Mouse (Mus musculus) liver, embryonic 15.5 days (tissue): ENCODE results near the gene Hist1h2bj. TPM values are rescaled to one million over a fixed set of nuclear protein-coding genes. Genes with fewer than 3 reads are reported as not detected.

ENCODE experiments used
- ATAC-seq: fragments of 200-750 bp; cut with Nextera tagmentation; 2 replicates; pipeline ENCODE4 v1.8.0; 2017; ENCODE audit warnings: moderate number of reproducible peaks, mild to moderate bottlenecking, moderate library complexity; ENCODE audit not compliant: insufficient read depth
- H3K27ac ChIP-seq: fragments of 300-500 bp; sonication (generic); replicated peaks from 2 replicates; pipeline ENCODE4 v1.5.1; 2015; ENCODE audit warnings: mild to moderate bottlenecking, inconsistent platforms
- H3K27me3 ChIP-seq: fragments of 300-500 bp; sonication (generic); 2 replicates; pipeline ENCODE4 v1.6.1; 2015; ENCODE audit warnings: mild to moderate bottlenecking, inconsistent platforms
- H3K36me3 ChIP-seq: fragments of 300-500 bp; sonication (generic); replicated peaks from 2 replicates; pipeline ENCODE4 v1.6.1; 2015; ENCODE audit warnings: moderate library complexity, mild to moderate bottlenecking, inconsistent platforms
- H3K4me1 ChIP-seq: fragments of 300-500 bp; sonication (generic); replicated peaks from 2 replicates; pipeline ENCODE4 v1.6.1; 2015; ENCODE audit warnings: inconsistent platforms
- H3K4me2 ChIP-seq: fragments of 300-500 bp; sonication (generic); 2 replicates; pipeline ENCODE4 v1.6.1; 2015; ENCODE audit warnings: moderate library complexity, mild to moderate bottlenecking, inconsistent platforms
- H3K4me3 ChIP-seq: fragments of 300-500 bp; sonication (generic); replicated peaks from 2 replicates; pipeline ENCODE4 v1.5.1; 2015; ENCODE audit warnings: mild to moderate bottlenecking, inconsistent platforms
- H3K9ac ChIP-seq: fragments of 300-500 bp; sonication (generic); 2 replicates; pipeline ENCODE4 v1.6.1; 2015; ENCODE audit warnings: moderate library complexity, mild to moderate bottlenecking, inconsistent platforms
- H3K9me3 ChIP-seq: fragments of 300-500 bp; sonication (generic); replicated peaks from 2 replicates; pipeline ENCODE4 v1.6.1; 2016; ENCODE audit warnings: inconsistent platforms
- WGBS: fragments of 180-500 bp; shearing (Covaris S2); methylation state at CpG from one replicate; pipeline ENCODE4 v1.1.7; 2015; ENCODE audit warnings: mixed read lengths; ENCODE audit not compliant: insufficient replicate concordance; 5-methylcytosine and 5-hydroxymethylcytosine counted together
- polyA plus RNA-seq: library from polyadenylated mRNA; unstranded; fragments of >200 nt; fragmentation: Nextera tagmentation; extraction: Ambion mirVana; gene quantifications from 2 replicates; pipeline ENCODE4 v1.2.1, GENCODE M21; 2015

Hist1h2bj gene
- polyA plus RNA-seq, 1 experiment from 2014 or later: 17.5 TPM

DNA sequence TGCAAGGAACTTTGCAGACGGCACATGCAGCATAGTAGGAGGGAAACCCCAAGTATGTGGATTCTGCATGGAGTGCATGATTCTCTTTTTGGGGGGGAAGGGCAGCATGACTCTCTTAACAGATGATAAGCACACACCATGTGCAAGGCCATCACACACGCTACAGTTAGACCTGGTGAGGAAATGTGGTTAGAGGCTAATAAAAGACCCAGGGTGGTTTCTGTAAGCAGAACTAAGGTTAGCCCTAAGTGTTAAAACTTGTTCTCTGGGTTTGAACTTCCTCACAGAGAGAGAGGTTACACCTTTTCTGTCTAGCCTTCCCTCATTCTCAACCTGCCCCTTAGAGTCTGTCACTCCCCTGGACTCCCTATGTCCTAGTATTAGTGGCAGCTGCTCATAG is 41.7 kb upstream of the Hist1h2bj start:
- ATAC-seq: no peak
- Histone ChIP-seq H3K4me3 (no peak overlapping the region), H3K9me3 (no peaks in the 10 kb centered on the region), H3K27me3 (peaks cover 99% of the 10 kb centered on the region), H3K27ac (no peak overlapping the region), H3K36me3 (no peaks in the 10 kb centered on the region), H3K9ac (no peak overlapping the region), H3K4me2 (peak overlapping the region; percentile 20; the same call in 1 of the 2 replicates), H3K4me1 (peaks cover 22% of the 10 kb centered on the region)
- WGBS: 11% methylated on average over 2 of the region's 2 CpGs

DNA sequence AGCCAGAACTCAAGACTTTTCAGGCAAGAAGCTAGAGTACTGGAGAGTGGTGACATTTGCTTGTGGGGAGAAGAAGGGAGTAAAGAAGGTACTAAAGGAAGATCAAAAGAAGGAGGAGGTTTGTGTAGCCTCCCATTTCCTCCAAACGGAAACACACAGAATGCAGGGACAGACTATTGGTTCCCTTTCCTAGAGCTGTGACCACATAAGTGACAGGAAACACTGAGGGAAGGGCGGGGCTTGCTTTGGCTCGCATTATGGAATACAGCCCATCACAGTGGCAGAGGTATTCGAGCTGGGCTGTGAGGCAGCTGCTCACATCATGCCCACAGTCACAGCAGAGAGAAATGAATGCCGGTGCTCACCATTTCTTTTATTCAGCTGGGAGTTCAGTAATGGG is 41.2 kb upstream of the Hist1h2bj start:
- H3K9me3 ChIP-seq: no peaks in the 10 kb centered on the region
- ATAC-seq: no peak
- peak overlapping the region; percentile 20 for H3K4me2 ChIP-seq
- H3K4me3 ChIP-seq: no peak overlapping the region
- H3K36me3 ChIP-seq: no peaks in the 10 kb centered on the region
- WGBS: 6% methylated on average over 5 of the region's 5 CpGs
- H3K27me3 ChIP-seq: peaks cover 99% of the 10 kb centered on the region
- peaks cover 23% of the 10 kb centered on the region for H3K4me1 ChIP-seq
- H3K27ac ChIP-seq: no peak overlapping the region
- H3K9ac ChIP-seq: no peak overlapping the region

DNA sequence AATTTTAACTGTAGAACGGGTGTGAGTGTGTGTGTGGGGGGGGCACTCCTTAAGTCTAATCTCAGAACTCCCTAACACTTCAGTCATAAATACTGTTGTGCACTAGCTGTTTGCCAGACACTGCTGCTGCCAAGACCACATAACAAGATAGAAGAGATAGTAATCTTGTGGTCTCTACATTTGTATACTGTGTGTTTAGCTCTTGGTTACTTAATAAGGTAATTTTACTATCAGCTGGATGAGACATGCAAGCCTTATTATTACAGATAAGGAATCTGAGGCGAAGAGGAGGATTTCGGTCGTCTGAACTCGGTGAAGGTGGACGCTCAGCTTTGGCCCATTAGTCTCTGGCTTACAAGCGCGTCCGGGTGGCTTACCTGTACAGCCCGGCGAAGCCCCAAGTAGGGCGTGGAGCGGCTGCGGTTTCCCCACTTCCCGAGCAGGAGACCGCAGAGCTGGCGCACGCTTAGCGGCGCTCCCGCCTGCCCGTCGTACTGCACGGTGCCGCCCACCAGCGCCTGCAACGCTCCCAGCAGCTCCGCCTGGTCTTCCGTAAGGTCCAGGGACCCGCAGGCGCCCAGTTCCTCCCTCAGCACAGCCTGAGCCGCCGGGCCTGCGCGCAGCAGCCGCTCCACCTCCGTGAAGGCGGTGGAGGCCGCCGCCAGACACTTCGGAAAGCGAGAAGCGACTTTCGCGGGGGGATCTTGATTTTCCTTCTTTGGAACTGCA is 37.2 kb upstream of the Hist1h2bj start:
- Histone ChIP-seq H3K4me3 (peak overlapping the region; percentile 61), H3K36me3 (no peaks in the 10 kb centered on the region), H3K4me1 (peaks cover 26% of the 10 kb centered on the region), H3K9ac (peak overlapping the region; percentile 28; the same call in 1 of the 2 replicates), H3K27me3 (peaks cover 100% of the 10 kb centered on the region), H3K4me2 (peak overlapping the region; percentile 86), H3K27ac (no peak overlapping the region), H3K9me3 (no peaks in the 10 kb centered on the region)
- peak; percentile 68 for ATAC-seq
- under 1% methylated on average over 45 of the region's 45 CpGs for WGBS

DNA sequence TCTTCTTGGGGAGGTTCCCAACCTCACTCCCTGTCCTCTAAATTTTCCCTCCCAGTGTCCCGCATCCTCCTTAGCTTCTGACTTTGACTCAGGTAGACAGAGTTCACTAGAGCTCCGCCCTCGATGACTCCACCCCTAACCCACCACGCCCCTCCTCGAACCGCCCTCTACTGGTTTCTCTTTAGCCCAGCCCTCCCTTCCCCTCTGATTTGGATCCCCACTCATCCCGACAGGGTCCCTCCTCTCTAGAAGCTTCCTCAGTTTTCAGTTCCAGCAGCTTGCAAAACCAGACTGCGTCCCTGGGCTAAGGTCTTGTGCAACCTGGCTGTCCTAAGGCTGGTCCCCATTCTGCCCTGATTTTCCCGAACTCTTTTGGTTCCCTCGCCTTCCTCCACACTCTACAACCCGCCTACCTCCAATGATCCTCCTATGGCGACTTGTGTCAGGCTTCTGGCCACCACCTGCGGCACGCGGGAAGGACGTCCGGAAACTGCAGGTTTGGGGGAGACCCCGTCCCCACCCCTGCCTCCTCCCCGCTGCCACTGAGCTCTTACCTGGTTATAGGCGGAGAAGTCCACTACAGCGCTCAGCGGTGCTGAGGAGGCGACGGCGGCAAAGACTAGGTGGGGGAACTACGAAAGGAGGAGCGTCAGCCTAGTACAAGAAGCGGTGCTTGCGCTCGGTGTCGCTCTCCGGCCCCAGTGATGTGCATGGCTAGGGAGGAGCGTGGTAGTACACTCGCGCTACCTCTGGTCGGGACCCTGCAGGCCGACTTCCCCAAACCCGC is 36.5 kb upstream of the Hist1h2bj start:
- 0 out of 2 replicates have a peak overlapping the region, but pooled peaks have one; percentile 28 for H3K9ac ChIP-seq
- H3K4me3 ChIP-seq: peak overlapping the region; percentile 61
- no peak overlapping the region for H3K27ac ChIP-seq
- H3K27me3 ChIP-seq: peaks cover 98% of the 10 kb centered on the region
- WGBS: under 1% methylated on average over 38 of the region's 38 CpGs
- H3K4me1 ChIP-seq: peaks cover 26% of the 10 kb centered on the region
- ATAC-seq: peak; percentile 81
- H3K9me3 ChIP-seq: no peaks in the 10 kb centered on the region
- peak overlapping the region; percentile 86 for H3K4me2 ChIP-seq
- no peaks in the 10 kb centered on the region for H3K36me3 ChIP-seq

DNA sequence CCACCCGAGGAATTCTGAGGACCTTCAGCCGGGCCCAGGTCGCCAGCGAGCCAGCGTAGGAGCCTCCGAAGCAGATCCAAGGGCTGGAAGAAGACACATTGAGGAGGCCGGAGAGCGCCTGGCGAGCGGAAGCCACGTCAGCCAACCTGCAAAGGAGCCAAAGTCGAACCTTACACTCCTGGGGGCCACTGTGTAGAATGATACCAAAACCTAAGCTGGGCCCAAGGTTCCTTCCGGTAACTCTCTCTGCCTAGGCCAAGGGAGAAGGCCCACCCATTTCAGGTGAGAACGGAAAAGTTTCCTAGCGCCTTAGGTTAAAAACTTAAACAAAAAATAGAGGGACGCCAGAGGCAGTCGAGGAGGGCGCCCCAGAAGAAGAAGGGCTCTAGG is 35.9 kb upstream of the Hist1h2bj start:
- Histone ChIP-seq H3K9ac (no peak overlapping the region), H3K27ac (no peak overlapping the region), H3K4me1 (peaks cover 26% of the 10 kb centered on the region), H3K9me3 (no peaks in the 10 kb centered on the region), H3K36me3 (no peaks in the 10 kb centered on the region), H3K4me3 (peak overlapping the region; percentile 61), H3K4me2 (peak overlapping the region; percentile 86), H3K27me3 (peaks cover 96% of the 10 kb centered on the region)
- 11% methylated on average over 18 of the region's 18 CpGs for WGBS
- no peak for ATAC-seq

DNA sequence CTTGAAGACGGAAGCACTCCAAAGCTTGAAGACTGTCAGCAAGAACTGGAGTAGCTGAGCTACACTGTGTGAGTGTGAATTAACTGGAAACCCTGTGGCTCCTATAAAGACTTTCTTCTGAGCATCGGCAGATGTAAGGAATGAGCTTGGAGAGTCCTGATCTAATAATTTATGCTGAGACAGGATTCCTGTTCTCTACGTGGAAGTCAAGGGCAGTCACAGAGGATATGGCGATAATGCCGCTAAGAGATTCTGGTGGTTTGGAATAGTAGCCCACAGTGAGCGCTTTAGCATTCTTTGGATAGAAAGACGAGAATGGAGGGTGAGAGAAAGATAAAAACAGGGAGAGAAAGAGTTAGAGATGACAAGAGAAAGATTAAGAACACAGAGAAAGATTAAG is 35.1 kb upstream of the Hist1h2bj start:
- Histone ChIP-seq H3K36me3 (no peaks in the 10 kb centered on the region), H3K4me2 (no peak overlapping the region), H3K27me3 (peaks cover 96% of the 10 kb centered on the region), H3K4me3 (no peak overlapping the region), H3K9ac (no peak overlapping the region), H3K9me3 (no peaks in the 10 kb centered on the region), H3K4me1 (peaks cover 26% of the 10 kb centered on the region), H3K27ac (no peak overlapping the region)
- no peak for ATAC-seq
- WGBS: 48% methylated on average over 7 of the region's 7 CpGs

DNA sequence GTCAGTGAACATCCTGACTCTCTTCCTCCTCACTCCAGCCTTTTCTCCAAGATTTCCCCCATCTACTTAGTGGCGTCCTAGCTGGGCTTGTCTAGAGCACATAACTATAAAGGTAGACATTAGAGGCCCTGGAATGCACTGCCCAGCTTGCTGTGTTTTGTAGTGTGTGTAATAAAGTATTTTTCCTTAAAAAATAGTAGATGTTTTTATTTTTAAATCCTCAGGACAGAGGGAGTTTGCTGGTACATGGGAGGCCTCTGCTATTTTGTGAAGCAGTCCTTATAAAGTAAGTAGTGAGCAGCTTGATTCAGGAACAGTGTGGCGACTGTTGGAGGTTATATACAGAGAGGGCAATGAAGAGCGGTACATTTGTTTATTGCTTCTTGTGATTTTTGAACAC is 34.3 kb upstream of the Hist1h2bj start:
- no peak overlapping the region for H3K4me3 ChIP-seq
- WGBS: 76% methylated on average over 3 of the region's 3 CpGs
- H3K4me2 ChIP-seq: no peak overlapping the region
- peaks cover 26% of the 10 kb centered on the region for H3K4me1 ChIP-seq
- H3K27me3 ChIP-seq: peaks cover 94% of the 10 kb centered on the region
- H3K27ac ChIP-seq: no peak overlapping the region
- H3K36me3 ChIP-seq: no peaks in the 10 kb centered on the region
- no peak overlapping the region for H3K9ac ChIP-seq
- no peak for ATAC-seq
- H3K9me3 ChIP-seq: no peaks in the 10 kb centered on the region

DNA sequence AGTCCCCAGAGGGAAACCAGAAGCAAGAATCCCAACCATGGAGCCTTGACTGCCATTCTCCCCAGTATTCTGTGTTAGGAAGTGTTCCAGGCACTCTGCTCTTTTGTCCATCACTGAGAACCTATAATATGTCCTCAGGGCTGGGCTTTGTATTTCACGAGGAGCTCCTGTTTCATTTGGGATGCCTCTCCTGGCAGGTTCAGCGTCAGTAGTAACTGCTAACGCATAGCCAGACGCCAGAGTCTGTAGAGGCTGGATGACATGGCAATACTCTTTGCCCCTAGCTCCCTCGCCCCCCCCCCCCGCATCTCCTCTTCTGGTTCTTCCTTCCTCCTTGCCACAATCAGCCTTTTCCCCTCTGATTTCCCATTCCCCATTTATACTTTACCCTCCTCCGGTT is 33.4 kb upstream of the Hist1h2bj start, which contains the start of gene Prss16:
Prss16 (minus strand) TSS at position 101 of the 400 bp plus-strand sequence.
- Histone ChIP-seq H3K4me2 (no peak within 1 kb of the TSS), H3K4me1 (peaks cover 31% of the 10 kb centered on the region), H3K9ac (no peak within 1 kb of the TSS), H3K4me3 (no peak within 1 kb of the TSS), H3K27ac (no peak within 1 kb of the TSS), H3K36me3 (no peaks in the 10 kb centered on the region), H3K27me3 (peaks cover 94% of the 10 kb centered on the region), H3K9me3 (no peaks in the 10 kb centered on the region)
- ATAC-seq: no peak
- WGBS: 15% methylated on average over 6 of the region's 7 CpGs

DNA sequence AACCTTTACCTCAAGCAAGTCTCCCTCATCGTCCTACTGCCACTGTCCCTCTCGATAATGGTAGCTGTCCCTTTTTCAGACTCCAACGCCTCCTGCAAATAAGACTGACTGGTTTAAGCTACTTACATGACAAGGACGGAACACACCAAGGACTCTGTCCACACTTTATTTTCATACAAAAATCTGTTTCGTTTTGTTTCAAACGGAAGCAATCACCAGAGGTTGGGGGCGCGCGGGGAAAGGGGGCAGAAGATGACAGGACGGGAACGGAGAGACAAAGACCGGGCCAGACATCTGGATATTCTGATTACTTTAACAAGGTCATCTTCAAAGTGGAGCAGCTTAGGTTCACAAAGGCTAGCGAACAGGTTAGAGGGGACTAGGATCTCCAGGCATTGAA is 29.3 kb upstream of the Hist1h2bj start:
- Histone ChIP-seq H3K4me2 (peak overlapping the region; percentile 41), H3K4me1 (peaks cover 17% of the 10 kb centered on the region), H3K27ac (no peak overlapping the region), H3K9me3 (no peaks in the 10 kb centered on the region), H3K36me3 (no peaks in the 10 kb centered on the region), H3K4me3 (no peak overlapping the region), H3K27me3 (peaks cover 62% of the 10 kb centered on the region), H3K9ac (no peak overlapping the region)
- ATAC-seq: no peak
- 18% methylated on average over 13 of the region's 13 CpGs for WGBS

DNA sequence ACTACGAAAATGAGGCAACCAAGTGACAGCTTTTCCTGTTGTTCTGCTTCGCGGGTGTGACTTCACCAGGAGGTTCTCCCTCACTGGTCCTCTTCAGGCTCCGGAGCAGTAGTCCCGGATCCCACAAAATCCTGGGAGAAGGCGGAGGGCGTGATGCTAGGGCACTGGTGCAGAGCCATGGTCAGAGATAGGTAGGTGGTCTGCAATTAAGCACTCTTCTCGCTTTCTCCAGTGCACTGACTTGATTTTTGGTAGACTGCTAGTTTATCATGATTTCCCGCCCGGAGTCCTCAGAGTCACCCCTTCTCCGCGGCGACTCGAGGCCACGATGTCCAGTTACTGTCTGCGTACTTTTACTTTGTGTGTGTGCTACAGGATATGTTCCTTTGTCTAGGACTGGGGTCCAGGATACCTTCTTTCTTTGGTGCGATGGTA is 28.6 kb upstream of the Hist1h2bj start:
- H3K9ac ChIP-seq: no peak overlapping the region
- peaks cover 21% of the 10 kb centered on the region for H3K4me1 ChIP-seq
- no peak for ATAC-seq
- peak overlapping the region; percentile 21 for H3K4me3 ChIP-seq
- no peaks in the 10 kb centered on the region for H3K36me3 ChIP-seq
- no peak overlapping the region for H3K27ac ChIP-seq
- peaks cover 57% of the 10 kb centered on the region for H3K27me3 ChIP-seq
- WGBS: 8% methylated on average over 17 of the region's 17 CpGs
- H3K4me2 ChIP-seq: peak overlapping the region; percentile 41
- H3K9me3 ChIP-seq: no peaks in the 10 kb centered on the region
